Mouse (Mus musculus) midbrain, embryonic 11.5 days (tissue): ENCODE data around the gene Doxl2. TPM values are rescaled to one million over a fixed set of nuclear protein-coding genes. Genes with fewer than 3 reads are reported as not detected.

Experiments used
- ATAC-seq: fragments of 200-750 bp; cut with Nextera tagmentation; 2 replicates; pipeline ENCODE4 v1.8.0; 2017; ENCODE audit warnings: moderate TSS enrichment, moderate library complexity; ENCODE audit not compliant: low FRiP score
- DNase-seq: peaks from one replicate; pipeline ENCODE4 v3.0.0; 2015; ENCODE audit warnings: low spot score; ENCODE audit errors: missing footprints
- H3K27ac ChIP-seq: fragments of 300-500 bp; sonication (generic); 2 replicates; pipeline ENCODE4 v1.5.1; 2014; ENCODE audit warnings: low read depth, low read length
- H3K27me3 ChIP-seq: fragments of 300-500 bp; sonication (generic); 2 replicates; pipeline ENCODE4 v1.6.1; 2014; ENCODE audit warnings: mild to moderate bottlenecking, low read length, moderate library complexity, mixed read lengths; ENCODE audit not compliant: control insufficient read depth, insufficient read depth
- H3K36me3 ChIP-seq: fragments of 300-500 bp; sonication (generic); 2 replicates; pipeline ENCODE4 v1.6.1; 2014; ENCODE audit warnings: mild to moderate bottlenecking, low read length, moderate library complexity, mixed read lengths; ENCODE audit not compliant: control insufficient read depth, insufficient read depth
- H3K4me1 ChIP-seq: fragments of 300-500 bp; sonication (generic); 2 replicates; pipeline ENCODE4 v1.6.1; 2014; ENCODE audit warnings: low read length; ENCODE audit not compliant: control insufficient read depth, insufficient read depth
- H3K4me2 ChIP-seq: fragments of 300-500 bp; sonication (generic); 2 replicates; pipeline ENCODE4 v1.6.1; 2014; ENCODE audit warnings: mild to moderate bottlenecking, moderate library complexity
- H3K4me3 ChIP-seq: fragments of 300-500 bp; sonication (generic); 2 replicates; pipeline ENCODE4 v1.5.1; 2014; ENCODE audit warnings: low read depth, low read length
- H3K9ac ChIP-seq: fragments of 300-500 bp; sonication (generic); 2 replicates; pipeline ENCODE4 v1.6.1; 2014; ENCODE audit warnings: low read length
- H3K9me3 ChIP-seq: fragments of 300-500 bp; sonication (generic); 2 replicates; pipeline ENCODE4 v1.6.1; 2016; ENCODE audit warnings: low read length; ENCODE audit not compliant: control insufficient read depth
- WGBS: fragments of 180-500 bp; shearing (Covaris S2); extraction: QIAGEN DNeasy Blood & Tissue Kit; methylation state at CpG from one replicate; pipeline ENCODE4 v1.1.7; 2014; 5-methylcytosine and 5-hydroxymethylcytosine counted together
- polyA plus RNA-seq: library from polyadenylated mRNA; unstranded; fragments of >200 nt; fragmentation: Nextera tagmentation; extraction: Ambion mirVana; gene quantifications from 2 replicates; pipeline ENCODE4 v1.2.1, GENCODE M21; 2014

The Doxl2 gene
- polyA plus RNA-seq, 1 experiment from 2014 or later: not detected

GRCm38 (mm10) chr6:49003381-49003780 is 28.6 kb downstream of the Doxl2 start:
- H3K4me2 ChIP-seq: no peak overlapping the region
- ATAC-seq: no peak
- H3K4me3 ChIP-seq: no peak overlapping the region
- no peaks in the 10 kb centered on the region for H3K36me3 ChIP-seq
- no peaks in the 10 kb centered on the region for H3K9me3 ChIP-seq
- H3K27ac ChIP-seq: no peak overlapping the region
- no peak overlapping the region for H3K9ac ChIP-seq
- WGBS: 55% methylated on average over 4 of the region's 4 CpGs
- no peak for DNase-seq
- no peaks in the 10 kb centered on the region for H3K27me3 ChIP-seq
- H3K4me1 ChIP-seq: no peaks in the 10 kb centered on the region

GRCm38 (mm10) chr6:49007981-49008380 is 33.2 kb downstream of the Doxl2 start:
- Histone ChIP-seq H3K4me1 (no peaks in the 10 kb centered on the region), H3K4me3 (peak overlapping the region; percentile 18), H3K9me3 (no peaks in the 10 kb centered on the region; the same call in 1 of the 2 replicates), H3K36me3 (no peaks in the 10 kb centered on the region), H3K27ac (no peak overlapping the region), H3K27me3 (no peaks in the 10 kb centered on the region), H3K4me2 (peak overlapping the region; percentile 37), H3K9ac (no peak overlapping the region)
- WGBS: 2% methylated on average over 9 of the region's 9 CpGs
- DNase-seq: peak; percentile 95
- no peak; the same call in 1 of the 2 replicates for ATAC-seq

GRCm38 (mm10) chr6:49008420-49009160 is 33.8 kb downstream of the Doxl2 start:
- H3K4me2 ChIP-seq: peak overlapping the region; percentile 37
- H3K9me3 ChIP-seq: no peaks in the 10 kb centered on the region; the same call in 1 of the 2 replicates
- no peak overlapping the region for H3K27ac ChIP-seq
- H3K27me3 ChIP-seq: no peaks in the 10 kb centered on the region
- DNase-seq (peak; percentile 85), ATAC-seq (no peak)
- WGBS: 31% methylated on average over 13 of the region's 13 CpGs
- H3K36me3 ChIP-seq: no peaks in the 10 kb centered on the region
- no peak overlapping the region for H3K9ac ChIP-seq
- no peaks in the 10 kb centered on the region for H3K4me1 ChIP-seq
- peak overlapping the region; percentile 18 for H3K4me3 ChIP-seq

- no peak overlapping the region for H3K9ac ChIP-seq
- no peaks in the 10 kb centered on the region for H3K36me3 ChIP-seq
- no peaks in the 10 kb centered on the region; the same call in 1 of the 2 replicates for H3K9me3 ChIP-seq
- no peaks in the 10 kb centered on the region for H3K4me1 ChIP-seq
- ATAC-seq: no peak
- DNase-seq: no peak
- no peaks in the 10 kb centered on the region for H3K27me3 ChIP-seq
- H3K4me2 ChIP-seq: no peak overlapping the region
- 53% methylated on average over 7 of the region's 7 CpGs for whole genome bisulfite sequencing
- H3K4me3 ChIP-seq: no peak overlapping the region
- H3K27ac ChIP-seq: no peak overlapping the region
Measured at GRCm38 (mm10) chr6:49009161-49009555, 34.4 kb downstream of the Doxl2 start.

GRCm38 (mm10) chr6:49009665-49010064 is 34.9 kb downstream of the Doxl2 start:
- DNase-seq (no peak), ATAC-seq (no peak)
- Histone ChIP-seq H3K27me3 (no peaks in the 10 kb centered on the region), H3K4me1 (no peaks in the 10 kb centered on the region), H3K9ac (no peak overlapping the region), H3K4me2 (no peak overlapping the region), H3K27ac (no peak overlapping the region), H3K4me3 (no peak overlapping the region), H3K9me3 (no peaks in the 10 kb centered on the region; the same call in 1 of the 2 replicates), H3K36me3 (no peaks in the 10 kb centered on the region)
- 78% methylated on average over 1 of the region's 1 CpGs for WGBS

GRCm38 (mm10) chr6:49011191-49011590 is 36.4 kb downstream of the Doxl2 start:
- Histone ChIP-seq H3K27me3 (no peaks in the 10 kb centered on the region), H3K9ac (no peak overlapping the region), H3K4me2 (no peak overlapping the region), H3K9me3 (no peaks in the 10 kb centered on the region; the same call in 1 of the 2 replicates), H3K36me3 (no peaks in the 10 kb centered on the region), H3K4me3 (no peak overlapping the region), H3K27ac (no peak overlapping the region), H3K4me1 (no peaks in the 10 kb centered on the region)
- no peak for ATAC-seq
- 94% methylated on average over 5 of the region's 5 CpGs for WGBS
- DNase-seq: no peak

- Histone ChIP-seq H3K4me2 (no peak overlapping the region), H3K27ac (no peak overlapping the region), H3K9ac (no peak overlapping the region), H3K36me3 (no peaks in the 10 kb centered on the region), H3K9me3 (no peaks in the 10 kb centered on the region; the same call in 1 of the 2 replicates), H3K27me3 (no peaks in the 10 kb centered on the region), H3K4me3 (no peak overlapping the region), H3K4me1 (no peaks in the 10 kb centered on the region)
- ATAC-seq: no peak
- 82% methylated on average over 4 of the region's 4 CpGs for WGBS
- DNase-seq: no peak
Measured at GRCm38 (mm10) chr6:49013023-49013422, 38.3 kb downstream of the Doxl2 start.

- Histone ChIP-seq H3K4me2 (no peak overlapping the region), H3K36me3 (no peaks in the 10 kb centered on the region), H3K9me3 (no peaks in the 10 kb centered on the region; the same call in 1 of the 2 replicates), H3K4me1 (no peaks in the 10 kb centered on the region), H3K27me3 (no peaks in the 10 kb centered on the region), H3K4me3 (no peak overlapping the region), H3K9ac (no peak overlapping the region), H3K27ac (no peak overlapping the region)
- DNase-seq (no peak), ATAC-seq (no peak)
- WGBS: 86% methylated on average over 3 of the region's 3 CpGs
Measured at GRCm38 (mm10) chr6:49013458-49013857, 38.7 kb downstream of the Doxl2 start.

GRCm38 (mm10) chr6:49017150-49017549 is 42.4 kb downstream of the Doxl2 start:
- peak; percentile 66 for DNase-seq
- H3K9me3 ChIP-seq: no peaks in the 10 kb centered on the region
- H3K27me3 ChIP-seq: no peaks in the 10 kb centered on the region
- H3K4me1 ChIP-seq: peaks cover 2% of the 10 kb centered on the region; the same call in 1 of the 2 replicates
- no peak for ATAC-seq
- H3K27ac ChIP-seq: no peak overlapping the region
- WGBS: 83% methylated on average over 12 of the region's 12 CpGs
- H3K4me2 ChIP-seq: no peak overlapping the region
- no peaks in the 10 kb centered on the region for H3K36me3 ChIP-seq
- no peak overlapping the region for H3K4me3 ChIP-seq
- H3K9ac ChIP-seq: no peak overlapping the region
